Mouse (Mus musculus) kidney, postnatal 25 days (tissue): ENCODE measurements around the gene Mthfd1.

ENCODE experiments used
- DNase-seq, 2 experiments: peaks; one replicate each; pipeline ENCODE4 v3.0.0; 2021; ENCODE audit warnings: mixed read lengths in 2 of 2

Mthfd1 gene

DNA sequence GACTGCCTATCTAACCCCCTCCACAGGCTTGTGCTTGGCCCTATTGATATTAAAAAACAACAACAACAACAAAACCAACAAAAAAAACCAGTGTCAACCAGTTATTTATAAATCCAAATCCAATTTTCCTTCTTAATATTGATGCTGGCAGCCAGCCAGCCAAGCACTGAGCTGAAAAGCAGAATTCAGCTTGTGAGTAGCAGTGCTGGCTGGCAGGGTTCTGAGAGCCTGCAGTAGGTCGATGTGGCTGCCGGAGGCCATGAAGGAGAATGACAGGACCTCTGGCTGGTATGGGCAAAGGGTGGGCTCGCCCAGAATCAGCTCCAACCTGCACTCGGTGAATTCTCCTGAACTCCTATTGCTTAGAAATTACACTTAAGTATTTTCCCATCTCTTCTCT lies 49.1 kb downstream of the Mthfd1 start:
- peak in 1 of 2 experiments; percentile 43 for DNase-seq

DNA sequence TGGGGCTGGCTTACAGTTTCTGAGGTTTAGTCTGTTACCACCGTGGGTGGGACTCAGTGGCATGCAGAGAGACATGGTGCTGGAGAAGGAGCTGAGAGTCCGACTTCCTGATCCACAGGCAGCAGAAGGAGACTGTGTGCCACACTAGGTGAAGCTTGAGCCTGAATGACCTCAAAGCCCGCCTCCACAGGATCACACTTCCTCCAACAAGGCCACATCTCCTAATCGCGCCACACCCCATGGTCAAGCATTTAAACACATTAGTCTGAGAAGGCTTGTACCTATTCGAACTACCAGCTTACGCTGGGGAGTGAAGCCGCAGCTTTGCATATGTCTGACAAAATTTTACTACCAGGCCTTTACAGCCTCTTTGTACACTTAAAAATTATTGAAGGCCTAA lies 50.0 kb downstream of the Mthfd1 start:
- DNase-seq: no peak

DNA sequence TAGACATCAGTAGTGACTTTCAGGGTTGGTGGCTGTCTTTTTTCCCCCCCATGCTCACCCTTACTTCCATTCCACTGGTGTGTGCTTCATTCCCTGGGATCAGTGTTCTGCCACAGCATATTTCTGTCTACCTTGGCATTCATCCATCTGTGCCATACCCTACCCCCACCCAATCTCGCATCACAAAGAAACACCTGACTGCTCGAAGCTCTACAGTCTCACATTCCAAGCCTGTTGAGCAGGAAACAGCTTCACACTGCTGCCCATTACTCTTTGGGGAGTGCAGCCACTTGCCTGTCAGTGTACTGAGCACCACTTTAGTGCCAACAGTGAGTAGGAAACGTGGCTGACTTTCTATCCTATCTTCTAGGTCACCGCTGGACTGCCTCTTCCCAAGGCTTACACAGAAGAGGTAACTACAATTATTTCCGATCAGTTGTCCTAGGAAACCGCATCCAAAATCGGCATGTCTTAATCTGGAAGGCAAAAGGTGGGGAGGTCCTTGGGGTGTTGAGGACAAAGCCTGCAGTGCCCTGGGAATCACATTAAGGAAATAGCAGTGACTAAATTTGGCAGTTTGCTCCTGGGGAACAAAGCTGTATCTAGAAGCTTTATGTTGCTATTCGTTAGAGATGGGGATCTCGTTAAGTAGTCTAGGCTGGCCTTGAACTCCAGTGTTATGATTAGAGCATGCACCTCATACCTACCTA lies 51.9 kb downstream of the Mthfd1 start:
- no peak for DNase-seq

DNA sequence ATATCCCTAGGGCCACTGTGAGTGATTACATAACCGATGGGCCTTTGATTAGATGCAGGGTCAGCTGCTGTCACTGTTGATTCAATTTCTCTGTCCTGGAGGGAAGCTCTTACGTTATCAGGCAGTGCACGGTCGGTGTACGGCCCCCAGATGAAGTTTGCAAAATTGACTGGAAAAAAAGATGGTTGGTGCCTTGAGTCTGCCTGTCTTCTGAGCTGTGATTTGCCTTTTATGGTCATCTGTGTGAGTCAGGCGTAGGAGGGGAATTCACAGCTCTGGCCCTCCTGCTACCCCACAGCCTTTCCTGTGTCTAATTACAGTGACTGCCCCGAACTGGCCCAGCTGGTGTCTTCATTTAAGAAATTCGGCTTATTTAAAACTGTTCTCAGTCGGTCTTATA lies 52.9 kb downstream of the Mthfd1 start:
- no peak for DNase-seq

DNA sequence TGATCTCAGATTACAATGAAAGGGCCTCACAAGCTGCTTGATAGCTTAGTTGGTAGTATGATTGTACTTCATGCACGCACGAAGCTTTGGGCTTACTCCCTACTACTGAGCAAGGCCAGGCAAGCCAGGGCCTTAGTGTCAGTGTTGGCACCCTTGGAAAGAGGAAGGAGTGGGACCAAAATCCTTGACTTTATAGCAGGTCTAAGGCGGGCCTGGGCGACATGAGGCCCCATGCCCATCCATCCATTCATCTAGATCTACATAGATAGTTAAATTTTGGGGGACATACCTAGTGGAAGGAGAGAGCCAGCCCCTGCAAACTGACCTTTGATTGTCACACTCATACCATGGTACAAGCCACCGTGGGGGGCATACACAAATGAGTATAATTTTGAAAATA lies 53.3 kb downstream of the Mthfd1 start:
- DNase-seq: no peak

DNA sequence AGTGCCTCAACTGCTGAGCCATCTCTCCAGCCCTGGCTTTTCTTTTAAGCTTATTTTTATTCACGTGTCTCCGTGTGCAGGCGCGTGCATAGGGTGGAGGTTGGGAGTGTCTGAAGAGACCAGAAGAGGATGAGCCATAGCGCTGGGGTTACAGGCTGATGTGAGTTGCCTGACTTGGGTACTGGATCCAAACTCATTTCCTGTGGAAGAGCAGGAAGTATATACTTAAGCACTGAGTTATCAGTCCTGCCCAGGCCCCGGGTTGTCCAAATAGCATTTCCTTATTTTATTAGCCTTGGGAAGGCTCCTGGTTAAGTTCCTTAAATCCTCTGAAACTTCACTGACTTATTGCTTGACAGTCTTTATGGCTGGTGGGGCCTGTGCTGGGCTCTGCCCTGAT lies 54.9 kb downstream of the Mthfd1 start:
- DNase-seq: no peak

DNA sequence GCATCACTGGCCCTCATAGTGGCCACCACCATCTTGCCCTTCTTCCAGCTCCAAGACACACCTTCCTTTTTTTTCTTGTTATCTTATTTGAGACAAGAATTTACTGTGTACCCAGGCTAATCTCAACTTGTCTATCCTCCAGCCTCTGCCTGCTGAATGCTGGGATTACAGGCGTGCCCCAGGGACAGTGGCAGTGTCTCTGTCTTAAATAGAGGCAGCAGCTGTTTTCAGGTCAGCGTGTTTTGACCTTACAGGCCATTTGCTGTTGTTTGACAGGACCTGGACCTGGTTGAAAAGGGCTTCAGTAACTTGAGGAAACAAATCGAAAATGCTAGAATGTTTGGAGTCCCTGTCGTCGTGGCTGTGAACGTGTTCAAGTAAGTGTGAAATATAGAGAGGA lies 55.5 kb downstream of the Mthfd1 start:
- no peak for DNase-seq

DNA sequence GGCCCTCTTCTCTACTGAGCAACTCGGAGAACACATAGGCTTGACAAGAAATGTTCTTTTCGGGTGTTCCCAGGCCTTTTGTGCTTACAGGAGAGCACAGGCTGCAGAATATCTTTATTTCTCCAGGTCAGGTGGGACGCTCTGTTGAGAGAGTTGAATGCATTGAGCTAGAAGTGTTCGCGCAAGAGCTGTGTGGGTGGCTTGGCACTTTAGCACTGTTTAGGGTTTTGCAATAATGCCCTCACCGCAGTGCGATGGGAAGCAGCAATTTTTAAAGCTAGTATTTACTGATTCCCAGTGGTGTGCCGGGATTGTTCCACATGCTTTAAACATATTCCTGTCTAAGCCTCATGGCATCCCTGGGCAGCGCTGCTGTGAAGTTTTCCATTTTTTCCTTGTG lies 56.1 kb downstream of the Mthfd1 start:
- DNase-seq: no peak

DNA sequence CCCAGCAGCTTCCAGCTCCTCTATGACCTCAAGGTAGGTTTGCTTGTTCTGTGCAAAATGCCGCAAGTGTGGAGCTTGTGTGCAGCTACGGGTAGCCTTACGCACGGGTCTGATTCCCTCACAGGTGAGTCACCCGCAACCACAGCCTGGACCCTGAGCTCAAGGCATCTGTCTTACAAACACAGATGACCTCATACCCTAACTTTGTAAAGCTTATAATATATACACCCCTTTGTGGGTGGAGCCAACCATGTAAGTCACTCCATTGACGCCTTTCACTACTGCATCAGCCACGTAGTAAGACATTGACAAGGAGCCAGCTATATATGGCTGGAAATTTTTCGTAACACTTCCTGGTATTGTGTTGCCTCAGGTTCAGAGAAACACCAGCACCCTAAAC lies 56.9 kb downstream of the Mthfd1 start:
- no peak for DNase-seq

DNA sequence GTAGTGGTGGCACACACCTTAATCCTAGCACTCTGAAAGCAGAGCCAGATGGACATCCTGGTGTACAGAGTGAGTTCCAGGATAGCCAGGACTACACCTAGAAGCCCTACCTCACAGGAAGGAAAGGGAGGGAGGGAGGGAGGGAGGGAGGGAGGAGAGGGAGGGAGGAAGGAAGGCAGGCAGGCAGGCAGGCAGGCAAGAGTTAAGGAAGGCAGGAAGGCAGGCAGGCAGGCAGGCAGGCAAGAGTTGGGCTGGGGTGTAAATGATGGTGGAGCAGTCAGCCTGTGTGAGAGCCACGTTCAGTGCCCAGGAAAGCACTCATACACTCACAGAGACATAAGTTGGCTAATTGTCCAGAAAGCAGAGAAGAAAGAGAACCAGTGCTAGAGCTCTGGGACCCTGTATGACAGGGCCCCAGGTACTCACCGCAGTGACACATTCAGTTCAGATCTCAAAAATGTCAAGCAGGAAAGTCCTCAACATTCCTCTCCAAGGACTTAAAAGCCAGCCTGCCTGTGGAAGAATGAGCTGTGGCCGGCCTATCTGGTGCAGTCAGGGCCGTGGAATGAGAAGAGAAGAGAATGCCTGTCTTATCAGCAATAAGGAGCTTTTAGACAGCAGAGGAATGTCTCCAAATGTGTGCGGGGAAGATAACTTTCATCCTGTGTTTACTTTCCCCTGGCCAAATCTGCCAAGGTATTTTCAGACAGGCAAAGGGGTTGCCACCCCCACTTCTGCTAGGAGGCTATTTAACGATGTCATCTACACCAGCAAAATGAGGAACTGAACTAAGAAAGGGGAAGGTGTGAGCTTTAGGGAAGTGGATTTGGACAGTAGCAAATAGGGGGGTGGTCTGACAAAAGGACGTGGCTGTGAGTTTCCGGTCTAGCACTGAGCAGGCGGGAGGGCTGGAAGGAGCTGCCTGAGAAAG lies 63.4 kb downstream of the Mthfd1 start:
- no peak for DNase-seq

DNA sequence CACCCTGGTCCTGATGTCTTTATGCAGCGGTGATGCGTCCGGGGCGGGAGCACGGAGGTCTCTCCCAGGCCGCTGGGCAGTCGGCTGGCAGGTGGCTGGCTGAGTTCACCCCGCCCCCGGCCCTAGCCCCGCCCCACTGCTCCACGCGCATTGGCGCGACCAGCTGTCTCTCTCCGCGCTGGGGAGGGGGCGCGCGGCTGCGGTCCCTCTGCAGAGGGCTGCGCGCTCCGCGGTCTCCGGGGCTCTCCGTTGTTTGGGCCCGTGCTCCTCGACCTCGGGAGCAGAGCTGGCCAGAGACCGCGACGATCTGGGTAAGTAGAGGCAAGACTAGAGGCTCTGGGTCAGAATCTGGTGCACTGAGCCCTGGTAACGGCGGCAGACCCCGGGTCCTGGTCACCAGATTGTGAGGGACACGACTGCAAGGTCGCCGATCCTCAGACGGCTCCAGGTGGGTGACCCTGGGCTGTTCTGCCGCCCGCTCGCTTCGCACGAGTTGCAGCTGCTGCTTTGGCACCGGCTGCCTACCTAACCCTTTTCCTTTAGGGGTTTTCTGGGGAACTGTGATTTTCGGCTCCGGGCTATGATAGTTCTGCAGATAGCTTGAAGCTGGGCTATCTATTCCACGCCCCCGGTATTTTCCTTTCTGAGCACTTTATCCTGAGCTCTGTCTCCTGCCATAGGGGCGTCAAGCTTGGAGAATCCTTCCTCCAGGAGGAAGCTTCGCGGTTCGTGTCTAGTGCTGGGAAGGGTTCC lies 69.8 kb downstream of the Mthfd1 start, which contains the start of gene Akap5:
Gene Akap5 (plus strand): TSS at position 213 of the 753 bp plus-strand sequence.
- DNase-seq: peak; percentile 40 to 61

DNA sequence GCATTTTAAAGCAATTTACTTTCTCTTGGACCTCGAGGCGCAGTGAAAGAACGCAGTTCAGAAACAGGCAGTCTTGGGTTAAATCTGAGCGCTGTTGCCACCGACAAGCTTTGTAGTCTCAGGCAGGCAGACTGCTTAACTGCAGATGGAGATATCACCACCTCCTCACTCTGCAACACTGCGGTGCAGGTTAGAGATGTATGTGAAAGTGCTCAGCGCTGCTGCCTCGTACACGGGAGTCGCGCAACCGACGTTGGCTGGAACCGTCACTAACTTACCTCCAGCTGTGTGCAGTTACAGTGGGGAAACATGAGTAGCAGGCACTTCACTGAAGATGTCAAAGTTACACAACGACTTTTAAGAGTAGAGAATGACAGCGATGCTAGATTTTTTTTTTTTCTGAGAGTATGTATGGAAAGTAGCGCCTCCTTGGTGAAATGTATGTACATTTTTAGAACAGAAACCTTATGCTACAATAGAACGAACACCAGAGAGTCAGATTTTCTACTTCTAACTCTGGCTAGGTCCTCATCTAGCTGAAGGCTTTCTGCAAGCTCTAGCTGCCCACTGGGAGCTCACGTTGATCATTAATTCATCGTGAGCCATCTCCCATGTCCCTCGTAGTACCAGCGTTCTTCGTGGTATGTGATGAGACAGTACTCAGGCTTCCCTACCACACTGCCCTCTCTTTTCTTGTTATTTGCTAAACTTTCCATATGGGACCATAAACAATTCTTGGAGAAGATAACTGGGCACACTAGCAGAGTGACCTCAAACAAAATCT lies 71.5 kb downstream of the Mthfd1 start:
- DNase-seq: no peak

DNA sequence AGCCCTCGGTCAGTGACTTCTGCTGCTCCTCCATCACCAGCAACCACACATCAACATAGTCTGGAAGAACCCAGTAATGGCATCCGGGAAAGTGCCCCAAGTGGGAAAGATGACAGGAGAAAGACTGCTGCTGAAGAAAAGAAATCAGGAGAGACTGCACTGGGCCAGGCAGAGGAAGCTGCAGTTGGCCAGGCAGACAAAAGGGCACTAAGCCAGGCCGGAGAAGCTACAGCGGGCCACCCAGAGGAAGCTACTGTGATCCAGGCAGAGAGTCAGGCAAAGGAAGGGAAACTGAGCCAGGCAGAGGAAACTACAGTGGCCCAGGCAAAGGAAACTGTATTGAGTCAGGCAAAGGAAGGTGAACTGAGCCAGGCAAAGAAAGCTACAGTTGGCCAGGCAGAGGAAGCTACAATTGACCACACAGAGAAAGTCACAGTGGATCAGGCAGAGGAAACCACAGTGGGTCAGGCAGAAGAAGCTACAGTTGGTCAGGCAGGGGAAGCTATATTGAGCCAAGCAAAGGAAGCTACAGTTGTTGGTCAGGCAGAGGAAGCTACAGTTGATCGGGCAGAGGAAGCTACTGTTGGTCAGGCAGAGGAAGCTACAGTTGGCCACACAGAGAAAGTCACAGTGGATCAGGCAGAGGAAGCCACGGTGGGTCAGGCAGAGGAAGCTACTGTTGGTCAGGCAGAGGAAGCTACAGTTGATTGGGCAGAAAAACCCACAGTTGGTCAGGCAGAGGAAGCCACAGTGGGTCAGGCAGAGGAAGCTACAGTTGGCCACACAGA lies 73.7 kb downstream of the Mthfd1 start:
- no peak for DNase-seq

DNA sequence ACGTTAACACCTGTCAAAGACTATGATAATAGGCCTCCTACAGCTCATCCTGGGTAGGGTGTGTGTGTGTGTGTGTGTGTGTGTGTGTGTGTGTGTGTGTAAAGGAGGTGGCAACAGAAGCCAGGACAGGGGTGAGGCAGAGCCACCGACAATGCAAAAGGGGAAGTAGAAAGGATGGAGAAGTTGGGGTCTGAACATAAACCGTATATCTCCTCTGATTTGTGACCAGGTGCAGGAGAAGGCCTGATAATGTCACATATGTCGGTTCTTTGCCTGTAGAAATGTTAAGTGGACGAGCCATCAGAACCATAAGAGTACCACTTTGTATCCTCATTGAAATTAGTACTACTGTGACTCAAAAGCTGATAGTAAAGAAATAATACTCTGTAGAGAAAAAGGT lies 78.6 kb downstream of the Mthfd1 start:
- DNase-seq: no peak

DNA sequence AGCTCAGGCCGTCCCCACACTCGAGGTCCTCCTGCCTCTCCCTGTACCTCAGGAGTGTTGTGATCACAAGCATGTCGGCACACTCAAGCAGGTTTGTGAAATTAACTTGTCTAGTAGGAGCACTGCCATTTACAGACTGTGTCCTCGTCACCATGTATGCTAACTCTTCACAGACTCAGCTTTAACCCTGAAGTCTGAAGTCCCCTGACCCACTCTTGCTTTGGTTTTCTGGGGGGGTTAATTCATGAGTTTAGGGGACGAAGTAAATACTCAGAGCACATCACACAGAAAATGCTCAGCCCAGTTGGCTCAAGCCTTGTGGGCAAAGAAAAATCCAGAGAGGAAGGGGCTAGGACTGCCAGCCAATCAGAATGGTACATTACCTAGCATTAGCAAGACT lies 80.5 kb downstream of the Mthfd1 start:
- DNase-seq: no peak

DNA sequence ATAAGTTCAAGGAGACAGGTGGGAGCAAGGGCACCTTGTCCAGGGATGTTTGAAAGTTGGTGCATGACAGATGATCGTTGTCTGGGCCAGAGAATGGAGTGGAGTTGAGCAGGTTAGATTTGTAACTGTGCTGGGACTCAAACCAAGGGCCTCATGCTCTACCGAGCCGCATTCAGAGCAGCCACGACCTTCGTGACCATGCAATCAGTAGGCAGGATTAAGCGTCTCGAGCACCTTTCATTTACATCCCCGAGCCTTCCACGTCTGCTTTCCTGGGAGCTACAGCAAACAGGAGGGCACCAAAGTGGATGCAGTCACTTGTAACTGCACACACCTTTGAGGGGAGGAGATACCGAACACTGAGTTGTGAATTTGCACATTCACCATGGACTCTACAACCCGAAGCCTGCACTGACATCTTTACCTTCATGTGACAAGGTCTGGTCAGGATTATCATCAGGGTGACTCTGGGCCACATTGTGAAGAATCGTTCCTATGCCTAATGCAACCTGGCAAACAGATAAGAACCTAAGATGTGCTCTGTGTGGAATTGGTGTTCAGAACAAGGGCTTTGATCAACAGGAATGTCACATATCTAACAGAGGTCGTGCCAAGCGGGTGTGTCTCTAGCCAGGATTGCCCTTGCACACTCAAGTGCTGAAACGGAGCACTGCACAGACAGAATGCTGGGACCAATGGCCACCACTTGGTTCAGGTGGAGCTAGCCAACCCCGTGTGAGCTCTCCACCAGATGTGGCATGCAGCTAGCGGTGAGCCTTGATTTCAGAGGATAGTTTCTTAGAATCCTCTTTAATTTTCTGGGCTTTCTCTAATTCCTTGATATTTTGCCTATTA lies 81.2 kb downstream of the Mthfd1 start:
- DNase-seq: no peak

DNA sequence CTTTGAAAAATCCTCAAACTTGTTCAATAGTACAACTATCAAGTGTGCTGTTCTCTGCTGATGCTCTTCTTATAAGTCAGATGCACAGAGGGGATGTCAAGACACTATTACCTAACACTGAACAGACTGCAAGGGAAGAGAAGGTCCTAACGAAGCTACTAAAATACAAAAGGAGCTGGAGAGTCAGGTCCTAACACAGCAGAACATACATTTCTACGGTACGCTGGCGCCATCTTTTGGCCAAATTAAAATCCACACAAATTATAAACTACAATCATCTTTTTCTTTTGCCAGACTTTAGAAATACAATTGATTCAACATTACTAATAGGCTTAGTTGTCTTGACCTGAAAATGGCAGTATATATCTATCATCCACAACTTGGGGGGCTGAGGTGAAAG lies 86.0 kb downstream of the Mthfd1 start:
- peak in 1 of 2 experiments; percentile 76 for DNase-seq

DNA sequence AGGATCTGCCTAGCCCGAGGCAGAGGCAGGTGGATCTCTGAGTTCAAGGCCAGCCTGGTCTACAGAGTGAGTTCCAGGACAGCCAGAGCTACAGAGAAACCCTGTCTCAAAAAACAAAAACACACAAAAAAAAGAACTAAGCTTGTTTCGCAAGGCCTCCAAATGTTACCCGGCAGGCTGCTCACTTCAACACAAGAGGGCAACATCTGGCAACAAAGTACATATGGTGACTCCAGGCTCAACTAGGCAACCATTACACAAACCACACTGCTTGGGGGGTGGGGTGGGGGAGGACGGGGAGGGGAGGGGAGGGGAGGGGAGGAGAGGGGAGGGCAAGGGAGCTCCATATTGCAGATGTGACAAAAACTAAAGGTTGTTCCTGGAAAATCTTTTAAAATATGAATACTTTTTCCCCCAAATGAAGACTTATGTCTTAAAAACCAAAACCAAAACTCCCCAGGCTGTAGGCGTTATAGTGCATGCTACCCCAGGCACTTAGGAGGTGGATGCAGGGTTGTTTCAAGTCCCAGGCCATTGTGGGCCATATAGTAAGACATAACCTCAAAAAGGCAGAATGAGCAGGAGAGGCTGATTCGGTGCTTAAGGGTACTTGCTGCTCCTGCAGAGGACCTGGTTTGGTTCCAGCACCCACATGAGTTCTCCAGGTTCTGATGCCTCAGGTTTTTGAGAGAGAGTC lies 90.8 kb downstream of the Mthfd1 start:
- DNase-seq: peak in 1 of 2 experiments; percentile 11

DNA sequence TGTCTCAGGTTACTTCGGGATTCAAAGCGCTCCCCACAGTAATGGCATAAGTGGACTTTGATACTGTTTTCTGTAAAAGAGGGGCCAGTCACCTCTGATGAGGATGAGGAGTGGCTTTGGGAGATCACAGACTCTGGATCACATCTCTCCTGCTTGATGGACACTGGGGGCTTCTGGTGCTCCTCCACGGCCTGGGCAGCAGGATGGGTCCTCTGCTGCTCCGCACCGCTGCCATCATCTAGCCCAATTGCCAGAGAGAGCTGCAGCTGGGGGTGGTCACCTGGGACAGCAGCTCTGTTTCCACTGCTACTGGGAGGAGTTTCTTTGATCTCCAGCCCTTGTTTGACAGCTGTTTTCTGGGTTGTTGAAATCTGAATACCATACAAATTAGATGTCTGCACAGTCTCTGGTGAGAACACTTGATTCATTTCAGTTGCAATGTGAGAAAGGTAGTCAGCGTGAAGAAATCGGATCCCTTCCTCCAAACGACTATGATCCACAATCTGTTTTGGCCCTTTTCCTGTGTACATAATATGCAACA lies 94.7 kb downstream of the Mthfd1 start:
- no peak for DNase-seq

DNA sequence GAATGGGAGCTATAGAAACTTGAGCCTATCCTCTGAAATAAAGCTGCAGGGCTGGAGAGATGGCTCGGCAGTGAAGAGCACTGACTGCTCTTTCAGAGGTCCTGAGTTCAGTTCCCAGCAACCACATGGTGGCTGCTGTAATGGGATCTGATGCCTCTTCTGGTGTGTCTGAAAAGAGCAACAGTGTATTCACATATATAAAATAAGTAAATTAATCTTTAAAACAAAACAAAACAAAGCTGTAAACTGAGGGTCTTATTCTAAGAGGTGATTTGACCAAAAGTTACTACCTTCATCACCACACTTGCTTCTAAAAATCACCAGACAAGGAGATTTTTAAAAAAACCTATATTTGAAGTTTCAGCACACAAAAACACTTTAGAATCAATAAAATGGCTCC lies 105.8 kb downstream of the Mthfd1 start:
- no peak for DNase-seq
